Mouse (Mus musculus) midbrain, embryonic 16.5 days (tissue): ENCODE measurements around the gene Alpl. TPM values are rescaled to one million over a fixed set of nuclear protein-coding genes. Genes with fewer than 3 reads are reported as not detected.

Source experiments
- ATAC-seq: fragments of 200-750 bp; cut with Nextera tagmentation; 2 replicates; pipeline ENCODE4 v1.8.0; 2017; ENCODE audit warnings: moderate TSS enrichment
- H3K27ac ChIP-seq: fragments of 300-500 bp; sonication (generic); 2 replicates; pipeline ENCODE4 v1.5.1; 2014; ENCODE audit warnings: mild to moderate bottlenecking, low read length, mixed read lengths
- H3K27me3 ChIP-seq: fragments of 300-500 bp; sonication (generic); 2 replicates; pipeline ENCODE4 v1.6.1; 2014; ENCODE audit warnings: low read depth, low read length, mixed read lengths; ENCODE audit not compliant: control insufficient read depth, insufficient read depth
- H3K36me3 ChIP-seq: fragments of 300-500 bp; sonication (generic); 2 replicates; pipeline ENCODE4 v1.6.1; 2014; ENCODE audit warnings: mild to moderate bottlenecking, low read length, moderate library complexity, mixed read lengths; ENCODE audit not compliant: control insufficient read depth, insufficient read depth
- H3K4me1 ChIP-seq: fragments of 300-500 bp; sonication (generic); 2 replicates; pipeline ENCODE4 v1.6.1; 2014; ENCODE audit warnings: mild to moderate bottlenecking, low read length, mixed read lengths; ENCODE audit not compliant: control insufficient read depth, insufficient read depth
- H3K4me2 ChIP-seq: fragments of 300-500 bp; sonication (generic); 2 replicates; pipeline ENCODE4 v1.6.1; 2014; ENCODE audit warnings: mild to moderate bottlenecking, low read length, mixed read lengths
- H3K4me3 ChIP-seq: fragments of 300-500 bp; sonication (generic); 2 replicates; pipeline ENCODE4 v1.5.1; 2014; ENCODE audit warnings: low read depth, mild to moderate bottlenecking, low read length, moderate library complexity, mixed read lengths
- H3K9ac ChIP-seq: fragments of 300-500 bp; sonication (generic); 2 replicates; pipeline ENCODE4 v1.6.1; 2014; ENCODE audit warnings: low read depth, low read length, mixed read lengths
- H3K9me3 ChIP-seq: fragments of 300-500 bp; sonication (generic); replicated peaks from 2 replicates; pipeline ENCODE4 v1.6.1; 2014; ENCODE audit warnings: mild to moderate bottlenecking, low read length, mixed read lengths; ENCODE audit not compliant: control insufficient read depth, poor library complexity, severe bottlenecking
- WGBS: fragments of 180-500 bp; shearing (Covaris S2); extraction: QIAGEN DNeasy Blood & Tissue Kit; methylation state at CpG from one replicate; pipeline ENCODE4 v1.1.7; 2014; 5-methylcytosine and 5-hydroxymethylcytosine counted together
- polyA plus RNA-seq: library from polyadenylated mRNA; unstranded; fragments of >200 nt; fragmentation: Nextera tagmentation; extraction: Ambion mirVana; gene quantifications from 2 replicates; pipeline ENCODE4 v1.2.1, GENCODE M21; 2015

Gene Alpl
- polyA plus RNA-seq, 1 experiment from 2014 or later = 12.1 TPM

DNA sequence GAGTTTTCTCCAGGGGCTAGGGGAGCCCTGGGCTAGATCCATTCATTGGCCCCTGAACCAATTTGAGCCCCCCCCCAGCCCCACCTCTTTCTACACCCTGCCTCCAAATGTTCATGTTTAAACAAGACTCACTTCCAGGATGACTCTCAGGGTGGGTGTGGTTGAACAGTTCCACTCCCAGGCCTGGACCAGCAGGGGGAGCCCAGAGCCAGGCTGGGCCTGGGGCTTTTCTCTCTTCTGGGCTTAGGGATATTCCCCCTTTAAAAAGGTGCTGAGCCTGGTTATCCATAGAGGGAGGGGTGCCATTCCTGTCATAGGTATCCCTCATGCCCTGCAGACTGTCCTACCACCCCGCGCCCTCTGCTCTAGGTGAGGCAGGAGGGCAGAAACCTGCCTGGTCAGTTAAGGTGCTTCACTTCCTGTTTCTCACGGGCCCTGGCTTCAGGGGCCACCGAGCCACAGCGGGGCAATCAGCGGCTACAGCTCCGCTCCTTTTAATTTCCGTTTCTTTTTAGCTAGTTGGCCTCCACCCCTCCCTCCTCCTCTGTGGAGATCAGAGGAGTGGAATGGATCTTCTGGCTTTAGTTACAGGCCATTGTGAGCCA is 82.1 kb downstream of the Alpl start:
- Histone ChIP-seq H3K4me1 (peaks cover 8% of the 10 kb centered on the region; the same call in 1 of the 2 replicates), H3K4me3 (no peak overlapping the region), H3K9me3 (no peaks in the 10 kb centered on the region), H3K36me3 (peaks cover 8% of the 10 kb centered on the region; the same call in 1 of the 2 replicates), H3K9ac (no peak overlapping the region), H3K27ac (no peak overlapping the region), H3K27me3 (no peaks in the 10 kb centered on the region), H3K4me2 (no peak overlapping the region)
- 62% methylated on average over 8 of the region's 8 CpGs for WGBS
- no peak for ATAC-seq

DNA sequence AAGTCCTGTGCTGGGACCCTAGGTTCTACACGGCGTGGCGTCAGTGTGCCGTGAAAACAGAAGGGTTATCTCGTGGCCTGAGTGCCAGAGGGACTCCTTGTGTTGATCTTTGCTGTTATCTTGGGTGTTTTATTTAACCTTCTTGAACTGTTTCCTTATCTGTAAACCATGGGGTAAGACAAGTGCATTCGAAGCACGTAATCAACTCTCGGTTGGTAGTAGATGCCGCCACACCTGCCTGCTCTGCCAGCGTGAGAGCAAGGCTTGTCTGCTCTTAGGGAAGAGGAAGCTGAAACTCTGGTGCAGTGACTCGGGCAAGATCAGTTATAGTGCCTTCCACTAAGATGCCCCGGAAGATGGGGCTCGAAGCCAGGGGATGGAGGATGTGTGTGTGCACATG is 83.2 kb downstream of the Alpl start:
- peaks cover 6% of the 10 kb centered on the region for H3K4me1 ChIP-seq
- H3K27ac ChIP-seq = no peak overlapping the region
- ATAC-seq = no peak
- peaks cover 8% of the 10 kb centered on the region; the same call in 1 of the 2 replicates for H3K36me3 ChIP-seq
- WGBS = 92% methylated on average over 13 of the region's 13 CpGs
- no peak overlapping the region for H3K4me3 ChIP-seq
- no peak overlapping the region for H3K9ac ChIP-seq
- no peak overlapping the region for H3K4me2 ChIP-seq
- H3K9me3 ChIP-seq = no peaks in the 10 kb centered on the region
- H3K27me3 ChIP-seq = no peaks in the 10 kb centered on the region

DNA sequence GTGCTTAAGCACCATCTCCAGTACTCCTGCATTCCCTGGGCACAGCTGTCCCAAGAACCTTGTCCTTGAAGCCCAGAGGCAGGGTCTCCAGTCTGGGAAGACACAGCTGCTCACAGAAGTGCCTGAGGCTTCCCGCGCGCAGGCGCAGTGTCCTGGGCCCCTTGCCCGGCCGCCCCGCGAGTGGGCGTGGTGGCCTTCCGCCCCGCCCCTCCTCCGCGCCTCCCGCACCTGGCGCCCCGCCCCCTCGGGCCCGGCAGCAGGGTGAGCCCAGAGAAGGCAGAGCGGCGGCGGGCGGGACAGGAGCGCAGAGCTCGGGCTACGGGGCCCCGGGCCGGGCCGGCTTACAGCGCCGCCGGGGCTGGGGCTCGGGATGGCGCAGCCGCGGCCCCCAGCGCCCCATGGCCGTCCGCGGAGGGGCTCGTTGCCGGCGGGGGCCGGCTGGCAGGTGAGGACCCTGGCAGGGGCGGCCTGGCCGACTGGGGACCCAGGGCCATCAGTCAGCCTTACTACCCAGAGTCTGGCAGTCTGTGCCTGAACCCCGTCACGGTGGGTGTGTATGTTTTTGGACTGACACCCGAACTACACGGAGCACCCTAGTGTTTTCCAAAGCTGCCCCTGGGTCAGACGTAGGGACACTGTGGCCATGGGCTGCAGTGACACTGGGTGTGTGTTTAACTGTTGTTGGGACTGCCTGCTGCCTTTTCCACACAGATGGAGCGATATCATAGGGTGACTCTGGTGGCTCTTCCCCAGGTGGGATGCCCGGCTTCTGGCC is 88.8 kb downstream of the Alpl start:
- H3K27me3 ChIP-seq = no peaks in the 10 kb centered on the region
- peak; percentile 62 for ATAC-seq
- H3K9ac ChIP-seq = peak overlapping the region; percentile 77
- peak overlapping the region; percentile 90 for H3K4me2 ChIP-seq
- peaks cover 22% of the 10 kb centered on the region for H3K4me1 ChIP-seq
- H3K9me3 ChIP-seq = no peaks in the 10 kb centered on the region
- no peaks in the 10 kb centered on the region for H3K36me3 ChIP-seq
- WGBS = 4% methylated on average over 50 of the region's 52 CpGs
- peak overlapping the region; percentile 58 for H3K4me3 ChIP-seq
- H3K27ac ChIP-seq = no peak overlapping the region

DNA sequence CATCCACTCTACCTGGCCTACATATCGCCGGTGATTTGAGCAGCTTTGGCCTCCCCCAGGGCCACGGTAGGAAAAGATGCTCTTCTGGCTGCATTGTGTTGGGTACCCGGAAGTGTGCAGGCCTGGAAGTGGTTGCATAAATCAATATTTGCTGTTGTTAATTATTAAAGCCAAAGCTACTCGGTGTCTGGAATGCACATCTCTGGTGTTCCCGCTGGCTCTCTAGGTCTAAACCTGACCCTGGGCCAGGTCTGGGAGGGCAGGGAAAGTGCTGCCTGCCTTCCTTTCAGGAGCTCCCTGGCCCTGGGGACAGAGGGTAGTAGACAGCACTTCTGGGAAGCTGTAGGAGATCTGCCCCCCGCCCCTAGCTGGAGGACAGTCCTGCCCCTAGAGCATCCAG is 89.7 kb downstream of the Alpl start:
- WGBS = 75% methylated on average over 7 of the region's 7 CpGs
- Histone ChIP-seq H3K9me3 (no peaks in the 10 kb centered on the region), H3K4me3 (no peak overlapping the region), H3K36me3 (no peaks in the 10 kb centered on the region), H3K4me2 (no peak overlapping the region; the same call in 1 of the 2 replicates), H3K27me3 (no peaks in the 10 kb centered on the region), H3K9ac (no peak overlapping the region), H3K27ac (no peak overlapping the region), H3K4me1 (peaks cover 22% of the 10 kb centered on the region)
- ATAC-seq = no peak

DNA sequence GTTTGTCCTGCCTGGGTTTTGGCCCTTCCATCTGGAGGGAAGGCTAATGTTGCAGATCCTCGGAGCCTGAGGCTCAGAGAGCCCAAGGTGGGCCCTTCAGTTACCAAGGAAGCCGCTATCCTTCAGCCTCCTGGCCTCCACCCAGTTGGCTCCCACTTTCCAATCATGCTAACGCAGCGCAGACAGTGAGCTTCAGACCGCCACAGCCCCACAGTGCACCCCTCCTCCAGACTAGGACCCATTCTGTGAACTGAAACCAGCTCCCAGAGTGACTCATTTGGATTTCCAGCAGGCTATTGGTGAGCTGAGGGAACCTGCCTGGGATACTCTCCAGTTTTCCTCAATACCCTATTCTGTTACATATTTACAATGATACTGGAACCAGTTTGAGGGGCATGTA is 90.8 kb downstream of the Alpl start:
- H3K27ac ChIP-seq = no peak overlapping the region
- no peak overlapping the region for H3K4me3 ChIP-seq
- no peaks in the 10 kb centered on the region for H3K9me3 ChIP-seq
- peaks cover 22% of the 10 kb centered on the region for H3K4me1 ChIP-seq
- no peaks in the 10 kb centered on the region for H3K36me3 ChIP-seq
- ATAC-seq = no peak
- H3K4me2 ChIP-seq = no peak overlapping the region
- H3K9ac ChIP-seq = no peak overlapping the region
- H3K27me3 ChIP-seq = no peaks in the 10 kb centered on the region
- WGBS = 64% methylated on average over 5 of the region's 5 CpGs

DNA sequence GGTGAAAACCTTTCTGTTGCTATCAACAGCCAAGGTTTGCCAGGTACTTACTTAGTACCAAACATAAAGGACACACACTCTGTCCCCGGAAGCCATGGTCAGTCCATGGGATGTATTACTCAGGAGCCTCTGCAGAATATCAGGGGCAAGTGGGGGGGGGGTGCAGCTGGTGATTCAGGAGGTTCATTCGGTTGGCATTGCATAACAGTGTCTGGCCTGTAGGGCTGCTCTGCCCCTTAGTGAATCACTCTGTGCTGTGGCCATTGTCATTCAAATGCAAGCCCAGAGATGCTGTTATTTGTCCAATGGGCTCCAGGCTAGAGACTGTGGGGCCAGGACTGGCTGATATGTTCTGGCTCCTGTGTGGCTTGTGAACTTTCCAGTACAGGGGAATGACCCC is 91.6 kb downstream of the Alpl start:
- no peak for ATAC-seq
- no peak overlapping the region for H3K27ac ChIP-seq
- WGBS = 54% methylated on average over 2 of the region's 2 CpGs
- H3K4me1 ChIP-seq = peaks cover 28% of the 10 kb centered on the region
- no peak overlapping the region for H3K4me3 ChIP-seq
- H3K36me3 ChIP-seq = no peaks in the 10 kb centered on the region
- H3K9me3 ChIP-seq = no peaks in the 10 kb centered on the region
- no peak overlapping the region for H3K9ac ChIP-seq
- H3K27me3 ChIP-seq = no peaks in the 10 kb centered on the region
- no peak overlapping the region for H3K4me2 ChIP-seq

DNA sequence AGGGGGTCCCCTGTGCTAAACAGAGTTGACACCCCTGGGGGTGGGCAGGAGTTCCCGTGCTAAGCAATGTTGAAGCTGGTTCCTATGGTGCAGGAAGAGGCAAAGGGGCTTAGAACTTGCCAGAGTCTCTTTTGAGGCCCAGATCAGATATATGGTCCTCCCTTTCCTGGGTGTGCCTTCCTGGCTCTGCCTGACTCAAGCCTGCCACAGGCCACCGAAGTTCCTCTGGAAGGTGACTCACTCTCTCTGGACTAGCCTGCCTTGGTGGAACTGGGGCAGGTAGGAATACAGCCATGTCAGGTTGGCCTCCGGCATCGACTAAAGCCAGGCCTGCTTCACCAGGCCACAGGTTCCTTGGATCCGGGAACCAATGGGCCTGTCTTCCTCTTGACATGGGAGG is 93.1 kb downstream of the Alpl start:
- Histone ChIP-seq H3K4me3 (no peak overlapping the region), H3K9me3 (no peaks in the 10 kb centered on the region), H3K27me3 (no peaks in the 10 kb centered on the region), H3K36me3 (no peaks in the 10 kb centered on the region), H3K4me2 (no peak overlapping the region), H3K9ac (no peak overlapping the region), H3K4me1 (peaks cover 26% of the 10 kb centered on the region), H3K27ac (no peak overlapping the region)
- no peak for ATAC-seq
- 90% methylated on average over 5 of the region's 5 CpGs for WGBS

DNA sequence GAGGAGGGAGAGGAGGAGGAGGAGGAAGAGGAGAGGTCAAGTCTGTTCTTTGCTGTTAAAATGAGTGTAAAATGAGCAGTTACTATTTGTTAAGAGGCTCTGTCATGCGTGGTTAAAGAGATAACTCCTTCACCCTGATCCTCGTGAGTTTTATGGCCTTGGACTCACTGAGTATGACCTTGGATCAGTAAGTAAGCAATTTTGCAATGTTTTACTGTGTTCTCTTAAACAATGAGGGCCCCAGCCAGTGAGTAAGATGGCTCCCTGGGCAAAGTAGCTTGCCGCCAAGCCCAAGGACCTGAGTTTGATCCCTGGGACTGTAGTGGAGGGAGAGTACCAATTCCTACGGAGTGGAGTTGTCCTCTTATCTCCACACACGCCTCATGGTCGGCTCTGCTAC is 95.2 kb downstream of the Alpl start:
- no peak overlapping the region for H3K4me3 ChIP-seq
- H3K27ac ChIP-seq = no peak overlapping the region
- no peak for ATAC-seq
- peaks cover 9% of the 10 kb centered on the region for H3K4me1 ChIP-seq
- H3K9ac ChIP-seq = no peak overlapping the region
- WGBS = 78% methylated on average over 6 of the region's 6 CpGs
- no peaks in the 10 kb centered on the region for H3K36me3 ChIP-seq
- H3K9me3 ChIP-seq = no peaks in the 10 kb centered on the region
- no peaks in the 10 kb centered on the region for H3K27me3 ChIP-seq
- no peak overlapping the region for H3K4me2 ChIP-seq
